Mouse (Mus musculus): Measurements from ENCODE around the gene Nelfb. TPM values are rescaled to one million over a fixed set of nuclear protein-coding genes. Genes with fewer than 3 reads are reported as not detected.

The Nelfb gene
- polyA plus RNA-seq, 1 experiment from 2014 or later: 112 TPM

- ATAC-seq (ENCODE audit: low read depth): no peak
- Histone ChIP-seq H3K36me3 (ENCODE audit: control insufficient read depth, insufficient read depth, low read length) (peaks cover 7% of the 10 kb centered on the region), H3K27me3 (ENCODE audit: control insufficient read depth, insufficient read depth, low read depth, low read length) (no peaks in the 10 kb centered on the region), H3K9ac (ENCODE audit: low read length) (peak overlapping the region; percentile 76), H3K4me2 (ENCODE audit: low read depth, low read length) (peak overlapping the region; percentile 49), H3K27ac (ENCODE audit: low read length) (peak overlapping the region; percentile 99), H3K4me3 (ENCODE audit: low read length) (peak overlapping the region; percentile 64), H3K9me3 (ENCODE audit: control insufficient read depth, low read length) (no peaks in the 10 kb centered on the region), H3K4me1 (replicated peaks; ENCODE audit: control insufficient read depth, insufficient read depth, low read length) (peaks cover 20% of the 10 kb centered on the region)
- 66% methylated on average over 8 of the region's 8 CpGs for WGBS
These were observed 14.6 kb upstream of the Nelfb start for GRCm38 (mm10) chr2:25225811-25226379.

DNA sequence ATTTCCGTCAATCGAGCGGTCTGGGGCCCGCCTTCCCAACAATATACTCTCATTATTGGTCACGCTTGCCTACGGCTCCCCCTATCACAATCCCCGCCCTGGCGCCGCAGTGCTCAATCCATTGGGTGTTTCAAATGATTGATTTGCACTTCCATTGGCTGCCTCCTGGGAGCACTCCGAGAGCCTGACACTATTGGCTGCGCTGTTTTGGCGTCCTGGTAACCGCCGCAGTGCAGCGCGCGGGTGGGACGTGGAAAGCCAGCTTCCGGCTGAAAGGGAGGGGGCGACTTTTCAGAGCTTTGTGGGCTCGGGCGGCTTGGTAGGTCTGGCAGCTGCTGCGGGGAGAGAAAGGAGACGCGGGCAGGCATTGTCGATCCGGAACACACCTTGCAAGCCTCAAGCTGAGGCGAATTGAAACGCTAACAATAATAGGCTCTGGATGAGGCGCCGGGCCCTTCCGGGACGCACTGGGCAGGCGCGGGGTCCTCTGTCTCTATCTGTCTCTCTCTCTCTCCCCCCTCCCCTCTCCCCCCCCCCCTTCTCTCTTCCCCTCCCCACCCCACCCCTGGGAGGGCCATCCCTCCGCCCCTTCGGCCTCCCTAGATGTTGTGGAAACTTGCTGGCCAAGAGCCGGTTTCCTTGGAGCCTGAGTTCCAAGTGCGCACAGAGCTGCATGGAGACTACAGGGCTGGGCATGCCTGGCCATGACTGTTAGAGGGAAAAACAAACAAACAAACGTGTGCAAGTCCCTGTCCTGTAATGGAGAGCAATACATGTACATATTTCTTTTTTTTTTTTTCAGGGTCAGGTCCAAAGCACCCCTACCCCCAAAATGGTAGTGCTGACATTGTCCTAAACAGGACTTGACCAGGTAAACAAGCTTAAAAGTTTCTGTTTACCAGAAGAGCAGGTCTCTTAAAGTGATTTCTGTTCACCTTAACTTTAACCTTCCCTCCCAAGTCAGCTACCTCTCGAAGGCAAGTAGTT, 13.8 kb upstream of the Nelfb start:
- peak; percentile 95 for ATAC-seq (ENCODE audit: low read depth)
- Histone ChIP-seq H3K9me3 (ENCODE audit: control insufficient read depth, low read length) (no peaks in the 10 kb centered on the region), H3K4me2 (ENCODE audit: low read depth, low read length) (peak overlapping the region; percentile 49), H3K27ac (ENCODE audit: low read length) (peak overlapping the region; percentile 99), H3K9ac (ENCODE audit: low read length) (peak overlapping the region; percentile 76), H3K27me3 (ENCODE audit: control insufficient read depth, insufficient read depth, low read depth, low read length) (no peaks in the 10 kb centered on the region), H3K36me3 (ENCODE audit: control insufficient read depth, insufficient read depth, low read length) (peaks cover 7% of the 10 kb centered on the region), H3K4me1 (replicated peaks; ENCODE audit: control insufficient read depth, insufficient read depth, low read length) (peaks cover 20% of the 10 kb centered on the region), H3K4me3 (ENCODE audit: low read length) (peak overlapping the region; percentile 87)
- WGBS: 2% methylated on average over 41 of the region's 41 CpGs

- H3K4me3 ChIP-seq (ENCODE audit: low read length): peak within 1 kb of the TSS; percentile 87
- H3K36me3 ChIP-seq (ENCODE audit: control insufficient read depth, insufficient read depth, low read length): peaks cover 7% of the 10 kb centered on the region
- under 1% methylated on average over 17 of the region's 17 CpGs for WGBS
- no peaks in the 10 kb centered on the region for H3K9me3 ChIP-seq (ENCODE audit: control insufficient read depth, low read length)
- peak within 1 kb of the TSS; percentile 85 for H3K9ac ChIP-seq (ENCODE audit: low read length)
- peaks cover 20% of the 10 kb centered on the region for H3K4me1 ChIP-seq (replicated peaks; ENCODE audit: control insufficient read depth, insufficient read depth, low read length)
- no peaks in the 10 kb centered on the region for H3K27me3 ChIP-seq (ENCODE audit: control insufficient read depth, insufficient read depth, low read depth, low read length)
- H3K27ac ChIP-seq (ENCODE audit: low read length): peak within 1 kb of the TSS; percentile 99
- no peak for ATAC-seq (ENCODE audit: low read depth)
- peak within 1 kb of the TSS; percentile 90 for H3K4me2 ChIP-seq (ENCODE audit: low read depth, low read length)
These were observed 13.1 kb upstream of the Nelfb start, which contains the start of gene Tubb4b for GRCm38 (mm10) chr2:25224492-25224765. TSS of gene Tubb4b (minus strand) at chr2:25224702.

GRCm38 (mm10) chr2:25223681-25224491, 12.6 kb upstream of the Nelfb start:
- WGBS: under 1% methylated on average over 50 of the region's 53 CpGs

DNA sequence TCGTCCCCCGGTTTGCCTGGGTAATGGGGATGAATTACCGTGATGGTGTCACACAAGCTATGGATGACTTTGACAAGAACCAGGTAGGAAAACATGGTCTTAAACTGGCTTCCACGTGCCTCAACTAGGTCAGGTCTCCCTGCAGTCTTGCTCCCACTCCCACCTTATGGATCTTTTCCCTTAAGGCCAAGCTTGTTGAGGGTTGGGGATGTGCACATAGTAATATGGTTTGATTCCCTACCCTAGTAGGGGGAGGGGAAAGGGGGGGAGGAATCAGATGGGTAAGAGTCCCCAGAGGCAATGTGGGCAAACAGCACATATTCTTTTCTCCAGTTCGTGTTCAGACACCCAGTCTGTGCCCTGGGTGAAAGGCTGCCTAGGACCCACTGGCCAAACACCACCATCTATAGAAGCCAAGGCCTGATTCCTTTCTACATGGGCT, 10.1 kb upstream of the Nelfb start:
- no peak overlapping the region for H3K27ac ChIP-seq (ENCODE audit: low read length)
- peaks cover 11% of the 10 kb centered on the region for H3K4me1 ChIP-seq (replicated peaks; ENCODE audit: control insufficient read depth, insufficient read depth, low read length)
- no peak overlapping the region for H3K4me2 ChIP-seq (ENCODE audit: low read depth, low read length)
- H3K36me3 ChIP-seq (ENCODE audit: control insufficient read depth, insufficient read depth, low read length): peaks cover 7% of the 10 kb centered on the region
- no peaks in the 10 kb centered on the region for H3K9me3 ChIP-seq (ENCODE audit: control insufficient read depth, low read length)
- no peaks in the 10 kb centered on the region for H3K27me3 ChIP-seq (ENCODE audit: control insufficient read depth, insufficient read depth, low read depth, low read length)
- WGBS: 70% methylated on average over 5 of the region's 5 CpGs
- no peak overlapping the region for H3K4me3 ChIP-seq (ENCODE audit: low read length)
- no peak for ATAC-seq (ENCODE audit: low read depth)
- H3K9ac ChIP-seq (ENCODE audit: low read length): no peak overlapping the region

More at GRCm38 (mm10) chr2:25223681-25224491, 12.6 kb upstream of the Nelfb start:
- Histone ChIP-seq H3K4me2 (ENCODE audit: low read depth, low read length) (peak overlapping the region; percentile 90), H3K36me3 (ENCODE audit: control insufficient read depth, insufficient read depth, low read length) (peaks cover 7% of the 10 kb centered on the region), H3K27me3 (ENCODE audit: control insufficient read depth, insufficient read depth, low read depth, low read length) (no peaks in the 10 kb centered on the region), H3K4me3 (ENCODE audit: low read length) (peak overlapping the region; percentile 87), H3K27ac (ENCODE audit: low read length) (peak overlapping the region; percentile 97), H3K9ac (ENCODE audit: low read length) (peak overlapping the region; percentile 85), H3K4me1 (replicated peaks; ENCODE audit: control insufficient read depth, insufficient read depth, low read length) (peaks cover 19% of the 10 kb centered on the region), H3K9me3 (ENCODE audit: control insufficient read depth, low read length) (no peaks in the 10 kb centered on the region)
- ATAC-seq (ENCODE audit: low read depth): peak; percentile 45

GRCm38 (mm10) chr2:25218445-25218844, 7.2 kb upstream of the Nelfb start, which contains the start of gene Fam166a:
TSS of gene Fam166a (plus strand) at chr2:25218745.
- ATAC-seq (ENCODE audit: low read depth): no peak
- Histone ChIP-seq H3K4me3 (ENCODE audit: low read length) (no peak within 1 kb of the TSS), H3K4me2 (ENCODE audit: low read depth, low read length) (no peak within 1 kb of the TSS), H3K9me3 (ENCODE audit: control insufficient read depth, low read length) (no peaks in the 10 kb centered on the region), H3K27ac (ENCODE audit: low read length) (no peak within 1 kb of the TSS), H3K9ac (ENCODE audit: low read length) (no peak within 1 kb of the TSS), H3K27me3 (ENCODE audit: control insufficient read depth, insufficient read depth, low read depth, low read length) (no peaks in the 10 kb centered on the region), H3K4me1 (replicated peaks; ENCODE audit: control insufficient read depth, insufficient read depth, low read length) (peaks cover 3% of the 10 kb centered on the region), H3K36me3 (ENCODE audit: control insufficient read depth, insufficient read depth, low read length) (peaks cover 7% of the 10 kb centered on the region)

- Histone ChIP-seq H3K4me2 (ENCODE audit: low read depth, low read length) (no peak overlapping the region), H3K4me3 (ENCODE audit: low read length) (no peak overlapping the region), H3K36me3 (ENCODE audit: control insufficient read depth, insufficient read depth, low read length) (peaks cover 7% of the 10 kb centered on the region), H3K27ac (ENCODE audit: low read length) (no peak overlapping the region), H3K4me1 (replicated peaks; ENCODE audit: control insufficient read depth, insufficient read depth, low read length) (no peaks in the 10 kb centered on the region), H3K9ac (ENCODE audit: low read length) (no peak overlapping the region), H3K27me3 (ENCODE audit: control insufficient read depth, insufficient read depth, low read depth, low read length) (no peaks in the 10 kb centered on the region), H3K9me3 (ENCODE audit: control insufficient read depth, low read length) (no peaks in the 10 kb centered on the region)
- 53% methylated on average over 2 of the region's 2 CpGs for WGBS
- ATAC-seq (ENCODE audit: low read depth): no peak
These were observed 6.4 kb upstream of the Nelfb start for GRCm38 (mm10) chr2:25217666-25218065.

DNA sequence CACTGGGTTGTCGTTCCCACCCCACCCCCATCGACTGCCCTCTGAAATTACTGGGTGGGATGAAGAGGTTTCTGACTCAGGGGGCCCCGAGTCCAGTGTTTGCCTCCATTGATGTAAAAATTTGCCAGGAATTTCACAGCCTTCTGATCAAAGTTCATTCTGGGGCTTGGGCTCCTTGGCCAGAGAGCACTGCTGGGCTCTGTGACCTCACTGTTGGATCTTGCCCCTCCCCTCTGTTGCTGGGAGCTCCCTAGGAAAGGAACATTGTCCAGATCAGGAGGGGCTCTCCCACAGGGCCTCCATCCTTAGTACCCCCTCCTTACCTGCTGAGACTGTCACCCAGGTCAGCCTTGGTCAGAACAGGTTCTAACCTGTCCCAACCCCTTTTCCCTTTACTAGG, 3.2 kb upstream of the Nelfb start, which contains the start of gene Stpg3:
TSS of gene Stpg3 (minus strand) at position 194 of the 400 bp plus-strand sequence.
- 57% methylated on average over 3 of the region's 3 CpGs for WGBS
- no peaks in the 10 kb centered on the region for H3K9me3 ChIP-seq (ENCODE audit: control insufficient read depth, low read length)

More for the DNA sequence above, 3.2 kb upstream of the Nelfb start, which contains the start of gene Stpg3:
- Histone ChIP-seq H3K4me1 (replicated peaks; ENCODE audit: control insufficient read depth, insufficient read depth, low read length) (peaks cover 11% of the 10 kb centered on the region), H3K36me3 (ENCODE audit: control insufficient read depth, insufficient read depth, low read length) (no peaks in the 10 kb centered on the region), H3K27me3 (ENCODE audit: control insufficient read depth, insufficient read depth, low read depth, low read length) (no peaks in the 10 kb centered on the region), H3K4me3 (ENCODE audit: low read length) (no peak within 1 kb of the TSS), H3K9ac (ENCODE audit: low read length) (no peak within 1 kb of the TSS), H3K27ac (ENCODE audit: low read length) (no peak within 1 kb of the TSS), H3K4me2 (ENCODE audit: low read depth, low read length) (no peak within 1 kb of the TSS)
- ATAC-seq (ENCODE audit: low read depth): no peak

Data from lung, embryonic 16.5 days (tissue).